Mouse (Mus musculus) hindbrain, embryonic 16.5 days (tissue): Measurements from ENCODE around the gene Adamtsl5. TPM values are rescaled to one million over a fixed set of nuclear protein-coding genes. Genes with fewer than 3 reads are reported as not detected.
A peak's percentile ranks its signal among the peaks of the same experiment; 100 is the strongest.
"Not testable (repeated sequence)": the region's sequence is repeated elsewhere in the genome, so short reads cannot be mapped to it uniquely, and the experiment has no call there.

ENCODE experiments used
- ATAC-seq: fragments of 200-750 bp; cut with Nextera tagmentation; 2 replicates; pipeline ENCODE4 v1.8.0; 2017; ENCODE audit warnings: moderate TSS enrichment, moderate library complexity
- H3K27ac ChIP-seq: fragments of 300-500 bp; sonication (generic); 2 replicates; pipeline ENCODE4 v1.5.1; 2014; ENCODE audit warnings: low read depth, mild to moderate bottlenecking, control low read depth, low read length, moderate library complexity
- H3K27me3 ChIP-seq: fragments of 300-500 bp; sonication (generic); replicated peaks from 2 replicates; pipeline ENCODE4 v1.6.1; 2014; ENCODE audit warnings: low read length; ENCODE audit not compliant: control insufficient read depth, insufficient read depth
- H3K36me3 ChIP-seq: fragments of 300-500 bp; sonication (generic); 2 replicates; pipeline ENCODE4 v1.6.1; 2014; ENCODE audit warnings: mild to moderate bottlenecking, low read length, moderate library complexity, mixed read lengths; ENCODE audit not compliant: control insufficient read depth, insufficient read depth
- H3K4me1 ChIP-seq: fragments of 300-500 bp; sonication (generic); 2 replicates; pipeline ENCODE4 v1.6.1; 2014; ENCODE audit warnings: low read depth, low read length; ENCODE audit not compliant: control insufficient read depth, insufficient read depth
- H3K4me2 ChIP-seq: fragments of 300-500 bp; sonication (generic); 2 replicates; pipeline ENCODE4 v1.6.1; 2014; ENCODE audit warnings: mild to moderate bottlenecking, low read length, control low read depth, moderate library complexity
- H3K4me3 ChIP-seq: fragments of 300-500 bp; sonication (generic); 2 replicates; pipeline ENCODE4 v1.5.1; 2014; ENCODE audit warnings: mild to moderate bottlenecking, low read length, control low read depth, moderate library complexity
- H3K9ac ChIP-seq: fragments of 300-500 bp; sonication (generic); 2 replicates; pipeline ENCODE4 v1.6.1; 2014; ENCODE audit warnings: low read depth, mild to moderate bottlenecking, control low read depth, low read length, moderate library complexity
- H3K9me3 ChIP-seq: fragments of 300-500 bp; sonication (generic); 2 replicates; pipeline ENCODE4 v1.6.1; 2014; ENCODE audit warnings: mild to moderate bottlenecking, low read length, moderate library complexity; ENCODE audit not compliant: control insufficient read depth
- WGBS: fragments of 180-500 bp; shearing (Covaris S2); extraction: QIAGEN DNeasy Blood & Tissue Kit; methylation state at CpG from one replicate; pipeline ENCODE4 v1.1.7; 2014; 5-methylcytosine and 5-hydroxymethylcytosine counted together
- polyA plus RNA-seq: library from polyadenylated mRNA; unstranded; fragments of >200 nt; fragmentation: Nextera tagmentation; extraction: Ambion mirVana; gene quantifications from 2 replicates; pipeline ENCODE4 v1.2.1, GENCODE M21; 2015

Adamtsl5 gene
- polyA plus RNA-seq, 1 experiment from 2014 or later, result 1.1 TPM

DNA sequence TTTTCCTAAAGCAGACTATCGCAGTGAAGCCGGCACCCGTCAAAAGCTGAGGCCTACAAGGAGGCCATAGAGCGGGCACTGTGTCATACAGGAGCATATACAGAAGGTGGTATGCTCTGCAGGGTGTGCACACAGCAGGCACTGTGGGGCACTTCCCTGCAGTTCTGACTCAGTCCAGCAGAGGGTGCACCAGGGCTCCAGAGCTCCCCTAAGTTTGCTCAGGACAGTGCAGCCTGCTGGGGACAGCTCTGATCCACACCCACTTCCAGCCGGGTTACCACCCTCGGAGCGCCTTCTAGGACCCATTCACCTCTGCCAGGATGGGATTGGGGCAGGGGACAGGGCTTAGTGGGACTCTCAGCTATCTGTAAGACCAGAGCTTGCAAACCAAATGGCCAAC, 2.1 kb upstream of the Adamtsl5 start:
- Histone ChIP-seq H3K27ac (no peak overlapping the region), H3K9ac (no peak overlapping the region), H3K4me2 (no peak overlapping the region), H3K27me3 (peaks cover 60% of the 10 kb centered on the region), H3K4me1 (no peaks in the 10 kb centered on the region; the same call in 1 of the 2 replicates), H3K9me3 (no peaks in the 10 kb centered on the region), H3K4me3 (no peak overlapping the region), H3K36me3 (no peaks in the 10 kb centered on the region)
- 0 out of 2 replicates have a peak, but pooled peaks have one; percentile 65 for ATAC-seq
- WGBS, result 2% methylated on average over 7 of the region's 7 CpGs

GRCm38 (mm10) chr10:80348981-80349380, 769 bp upstream of the Adamtsl5 start:
- Histone ChIP-seq H3K9me3 (no peaks in the 10 kb centered on the region), H3K27me3 (peaks cover 65% of the 10 kb centered on the region), H3K4me3 (no peak overlapping the region), H3K4me2 (no peak overlapping the region), H3K27ac (no peak overlapping the region), H3K9ac (no peak overlapping the region), H3K4me1 (no peaks in the 10 kb centered on the region; the same call in 1 of the 2 replicates), H3K36me3 (no peaks in the 10 kb centered on the region)
- no peak for ATAC-seq
- WGBS, result 14% methylated on average over 26 of the region's 26 CpGs

DNA sequence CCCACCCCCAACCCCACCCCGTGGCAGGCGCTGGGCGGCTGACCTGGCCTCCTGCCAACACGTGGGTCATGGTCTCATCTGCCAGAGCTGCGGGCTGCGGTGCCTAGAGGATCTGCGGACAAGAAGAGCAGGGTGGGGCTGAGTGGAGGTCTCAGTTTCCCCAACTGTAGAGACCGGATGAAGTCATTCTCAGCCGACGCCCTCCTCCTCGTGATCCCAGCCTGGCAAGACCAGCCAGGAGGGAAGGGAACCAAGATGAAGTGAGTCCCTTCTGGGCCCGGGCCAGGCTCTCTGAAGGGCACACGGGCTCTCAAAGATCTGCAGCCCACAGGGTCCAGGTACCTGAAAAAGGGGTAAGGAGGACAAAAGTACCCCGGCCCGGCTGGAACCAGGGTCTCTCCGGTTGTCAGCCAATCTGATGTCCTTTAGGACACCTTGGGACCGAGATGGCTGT, 671 bp downstream of the Adamtsl5 start:
- Histone ChIP-seq H3K9ac (no peak overlapping the region), H3K4me1 (peaks cover 12% of the 10 kb centered on the region), H3K36me3 (no peaks in the 10 kb centered on the region), H3K4me3 (no peak overlapping the region), H3K27me3 (peaks cover 72% of the 10 kb centered on the region), H3K4me2 (peak overlapping the region; percentile 34; the same call in 1 of the 2 replicates), H3K9me3 (no peaks in the 10 kb centered on the region), H3K27ac (no peak overlapping the region)
- ATAC-seq, result no peak
- 12% methylated on average over 17 of the region's 17 CpGs for WGBS

DNA sequence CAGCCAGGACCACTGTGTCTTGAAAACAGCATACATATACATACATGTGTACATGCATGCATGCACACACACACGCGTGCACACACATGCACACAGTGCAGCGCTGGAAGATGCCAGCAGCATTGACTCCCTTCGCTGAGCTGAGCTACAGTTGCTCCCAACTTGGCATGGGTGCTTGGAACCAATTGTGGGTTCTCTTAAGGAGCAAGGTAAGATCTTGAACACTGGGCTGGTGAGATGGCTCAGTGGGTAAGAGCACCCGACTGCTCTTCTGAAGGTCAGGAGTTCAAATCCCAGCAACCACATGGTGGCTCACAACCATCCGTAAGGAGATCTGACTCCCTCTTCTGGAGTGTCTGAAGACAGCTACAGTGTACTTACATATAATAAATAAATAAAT, 2.3 kb downstream of the Adamtsl5 start:
- H3K4me3 ChIP-seq, H3K9ac ChIP-seq, H3K4me2 ChIP-seq, H3K36me3 ChIP-seq, ATAC-seq, H3K9me3 ChIP-seq, H3K27ac ChIP-seq: not testable (repeated sequence)
- 81% methylated on average over 5 of the region's 6 CpGs for WGBS
- Histone ChIP-seq H3K27me3 (peaks cover 81% of the 10 kb centered on the region), H3K4me1 (peaks cover 20% of the 10 kb centered on the region)

DNA sequence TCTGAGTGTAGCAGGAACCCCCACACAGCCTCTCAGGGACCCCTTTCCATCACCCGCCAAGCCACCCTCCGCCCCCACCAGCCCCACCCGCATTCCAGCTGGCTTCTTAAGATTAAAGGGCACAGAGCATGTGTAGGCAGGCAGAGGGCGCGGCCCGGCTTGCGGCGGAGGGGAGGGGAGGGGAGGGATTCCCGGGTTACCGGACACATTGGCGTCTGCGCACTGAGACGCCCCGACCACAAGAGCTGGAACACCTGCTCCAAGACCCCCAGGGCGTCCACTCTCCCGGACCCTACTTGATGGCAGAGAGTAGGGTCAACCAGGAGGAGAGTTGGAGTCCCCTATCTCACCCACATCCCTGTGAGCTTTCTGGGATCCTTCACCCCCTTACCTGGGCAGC, 3.1 kb downstream of the Adamtsl5 start:
- Histone ChIP-seq H3K4me1 (peaks cover 20% of the 10 kb centered on the region), H3K27me3 (peaks cover 86% of the 10 kb centered on the region)

DNA sequence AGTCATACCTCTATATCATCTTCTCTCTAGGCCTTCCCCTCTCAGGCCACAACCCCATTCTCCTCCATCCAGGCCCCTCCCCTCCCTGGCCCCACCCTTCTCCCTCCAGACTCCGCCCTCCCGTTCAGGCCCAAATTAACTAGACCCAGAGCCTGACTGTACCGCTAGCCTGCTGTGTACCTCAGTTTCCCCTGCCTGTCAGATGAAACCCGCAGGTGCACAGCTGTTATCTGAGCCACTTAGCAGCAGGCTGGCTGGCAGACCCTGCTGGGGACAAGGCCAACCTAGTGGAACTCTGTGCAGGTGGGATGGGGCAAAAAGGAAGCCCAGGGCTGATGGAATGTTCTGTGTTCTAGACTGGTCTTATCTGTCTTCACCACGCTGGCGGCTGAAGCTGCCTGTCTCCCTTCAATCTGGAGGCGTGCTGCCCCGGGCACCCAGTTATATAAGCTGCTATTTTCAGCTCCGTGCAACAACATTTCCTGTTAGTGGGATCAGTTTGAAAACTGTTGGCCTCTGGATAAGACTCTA, 4.0 kb downstream of the Adamtsl5 start:
- H3K4me2 ChIP-seq, result no peak overlapping the region
- no peaks in the 10 kb centered on the region for H3K36me3 ChIP-seq
- H3K27me3 ChIP-seq, result peaks cover 82% of the 10 kb centered on the region
- no peak for ATAC-seq
- no peak overlapping the region for H3K9ac ChIP-seq
- H3K27ac ChIP-seq, result no peak overlapping the region
- peaks cover 20% of the 10 kb centered on the region for H3K4me1 ChIP-seq
- whole genome bisulfite sequencing, result 35% methylated on average over 9 of the region's 9 CpGs
- H3K4me3 ChIP-seq, result no peak overlapping the region
- H3K9me3 ChIP-seq, result no peaks in the 10 kb centered on the region

More for the DNA sequence above, 3.1 kb downstream of the Adamtsl5 start:
- no peak for ATAC-seq
- no peak overlapping the region for H3K27ac ChIP-seq
- no peaks in the 10 kb centered on the region for H3K36me3 ChIP-seq
- WGBS, result 3% methylated on average over 14 of the region's 16 CpGs
- H3K9ac ChIP-seq, result no peak overlapping the region
- no peaks in the 10 kb centered on the region for H3K9me3 ChIP-seq
- no peak overlapping the region for H3K4me2 ChIP-seq
- no peak overlapping the region for H3K4me3 ChIP-seq

- Histone ChIP-seq H3K36me3 (no peaks in the 10 kb centered on the region), H3K9me3 (no peaks in the 10 kb centered on the region), H3K9ac (peak overlapping the region; percentile 35; the same call in 1 of the 2 replicates), H3K27ac (no peak overlapping the region), H3K4me2 (peak overlapping the region; percentile 68), H3K4me3 (peak overlapping the region; percentile 41), H3K4me1 (peaks cover 20% of the 10 kb centered on the region), H3K27me3 (peaks cover 75% of the 10 kb centered on the region)
- WGBS, result 31% methylated on average over 13 of the region's 13 CpGs
- peak; percentile 16; the same call in 1 of the 2 replicates for ATAC-seq
Measured at GRCm38 (mm10) chr10:80343425-80343895, 4.8 kb downstream of the Adamtsl5 start.

- WGBS, result under 1% methylated on average over 32 of the region's 33 CpGs
- Histone ChIP-seq H3K27ac (no peak overlapping the region), H3K27me3 (peaks cover 69% of the 10 kb centered on the region), H3K9ac (peak overlapping the region; percentile 35), H3K9me3 (no peaks in the 10 kb centered on the region), H3K4me3 (peak overlapping the region; percentile 41), H3K36me3 (no peaks in the 10 kb centered on the region), H3K4me1 (peaks cover 20% of the 10 kb centered on the region), H3K4me2 (peak overlapping the region; percentile 68)
- peak; percentile 68 for ATAC-seq
Measured at GRCm38 (mm10) chr10:80342749-80343424, 5.3 kb downstream of the Adamtsl5 start.

DNA sequence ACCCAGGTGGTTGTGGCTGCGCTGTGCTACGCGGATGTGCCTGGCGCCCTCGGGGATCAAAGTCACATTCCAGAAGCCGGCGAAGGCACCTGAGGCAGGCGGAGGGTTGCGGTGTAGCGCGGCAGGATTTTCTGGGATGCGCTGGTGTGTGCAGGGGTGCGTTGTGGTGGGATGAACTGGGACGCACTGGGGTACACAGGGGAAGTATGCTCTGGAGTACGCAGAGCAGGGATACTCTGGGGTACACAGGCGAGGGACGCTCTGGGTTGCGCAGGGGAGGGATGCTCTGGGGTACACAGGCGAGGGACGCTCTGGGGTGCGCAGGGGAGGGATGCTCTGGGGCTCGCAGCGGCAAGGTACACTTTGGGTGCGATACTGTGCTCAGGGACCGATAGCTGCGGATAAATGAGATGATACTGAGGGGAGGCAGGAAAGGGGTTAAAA, 5.9 kb downstream of the Adamtsl5 start:
- Histone ChIP-seq H3K36me3 (no peaks in the 10 kb centered on the region), H3K27me3 (peaks cover 63% of the 10 kb centered on the region), H3K4me1 (peaks cover 20% of the 10 kb centered on the region), H3K4me2 (peak overlapping the region; percentile 68), H3K27ac (no peak overlapping the region), H3K9me3 (no peaks in the 10 kb centered on the region), H3K4me3 (peak overlapping the region; percentile 41), H3K9ac (no peak overlapping the region)
- peak; percentile 34 for ATAC-seq
- WGBS, result 2% methylated on average over 26 of the region's 26 CpGs
